Mouse (Mus musculus) heart, postnatal 25 days (tissue): ENCODE data around the gene Strip1. TPM values are rescaled to one million over a fixed set of nuclear protein-coding genes. Genes with fewer than 3 reads are reported as not detected.

Experiments used
- DNase-seq: peaks from one replicate; pipeline ENCODE4 v3.0.0; 2022; ENCODE audit warnings: low spot score
- intact Hi-C: fragments of 180-260 bp; cut with DNase I; formaldehyde crosslinking; loops from one replicate; pipeline ENCODE4 v1.15.1; 2025
- total RNA-seq, 2 experiments: library from RNA; stranded (reverse); gene quantifications; 2 replicates each; pipeline ENCODE4 v1.2.3; 2021

Strip1 gene
- total RNA-seq, 2 experiments from 2014 or later: 18.8 to 21.9 TPM

GRCm38 (mm10) chr3:107630682-107631522 is 592 bp downstream of the Strip1 start, which contains the start of gene Gm10961:
TSS of gene Gm10961 (plus strand) at chr3:107631322.
- DNase-seq: no peak
- intact Hi-C loops: loop anchor here (10.0 kb wide), 1 partner anchor 434 kb away; no protein-coding TSS in a partner anchor

- intact Hi-C loops: loop anchor here (10.0 kb wide), 1 partner anchor 125 kb away; no protein-coding TSS in a partner anchor
- no peak for DNase-seq
Observed at GRCm38 (mm10) chr3:107629411-107629810, 2.1 kb downstream of the Strip1 start.

DNA sequence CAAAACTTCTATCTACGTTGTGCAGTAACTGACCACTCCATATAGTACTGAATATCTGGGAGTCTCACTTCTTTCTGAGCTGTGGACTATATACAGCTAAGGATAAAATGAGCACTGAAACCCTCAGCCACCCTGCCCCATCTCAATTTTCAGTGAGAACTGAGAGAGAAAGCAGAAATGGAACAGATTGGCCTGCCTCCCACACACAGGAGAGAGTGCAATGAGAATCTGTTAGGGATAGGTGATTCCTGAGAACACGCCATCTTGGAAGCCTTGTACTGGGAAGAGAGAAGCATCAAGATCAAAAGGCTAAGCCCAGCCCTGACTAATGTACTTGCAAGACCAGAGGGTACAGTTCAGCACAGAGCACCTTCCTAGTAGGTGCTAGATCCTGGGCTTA is 2.9 kb downstream of the Strip1 start:
- intact Hi-C loops: loop anchor here (10.0 kb wide), 1 partner anchor 126 kb away; no protein-coding TSS in a partner anchor

DNA sequence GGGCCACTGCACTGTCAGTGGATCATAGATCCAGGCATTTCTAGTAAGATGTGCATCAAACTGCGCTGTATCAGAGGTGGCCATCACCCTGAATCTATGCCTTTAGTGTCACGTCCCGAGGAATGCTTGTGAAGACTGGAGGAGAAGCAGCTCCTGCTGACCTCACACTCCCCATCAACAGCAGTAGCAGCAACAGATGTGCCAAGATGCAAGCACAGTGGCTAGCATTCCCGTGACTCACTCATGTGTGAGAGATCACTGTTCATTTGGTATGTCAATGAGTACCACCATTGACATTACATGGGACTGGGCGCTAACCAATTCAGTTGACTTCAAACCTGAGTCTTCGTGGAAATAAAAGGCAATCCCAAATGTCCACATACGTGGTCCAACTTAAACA is 3.9 kb downstream of the Strip1 start:
- intact Hi-C loops: loop anchor here (10.0 kb wide), 1 partner anchor 127 kb away; no protein-coding TSS in a partner anchor
- no peak for DNase-seq

More for the DNA sequence above, 2.9 kb downstream of the Strip1 start:
- no peak for DNase-seq

DNA sequence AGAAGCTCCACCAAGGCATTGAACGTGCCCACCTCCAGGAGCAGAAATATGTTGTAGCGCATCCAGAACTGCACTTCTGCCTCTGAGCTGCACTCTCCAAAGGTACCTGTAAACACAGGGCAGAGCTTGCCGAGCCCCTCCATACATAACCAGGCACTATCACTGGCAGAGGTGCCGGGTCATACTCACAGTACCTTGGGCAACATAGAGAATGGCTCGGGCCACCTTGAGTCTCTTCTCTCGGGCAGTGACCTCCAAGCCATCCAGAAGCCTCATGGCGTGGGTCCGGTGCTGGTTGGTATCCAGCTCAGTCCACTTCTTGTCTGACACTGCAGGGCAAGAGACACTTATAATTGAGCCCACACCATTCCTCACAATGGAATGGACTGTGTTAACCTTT is 4.7 kb downstream of the Strip1 start:
- DNase-seq: no peak
- intact Hi-C loops: loop anchor here (10.0 kb wide), 1 partner anchor 128 kb away; no protein-coding TSS in a partner anchor

DNA sequence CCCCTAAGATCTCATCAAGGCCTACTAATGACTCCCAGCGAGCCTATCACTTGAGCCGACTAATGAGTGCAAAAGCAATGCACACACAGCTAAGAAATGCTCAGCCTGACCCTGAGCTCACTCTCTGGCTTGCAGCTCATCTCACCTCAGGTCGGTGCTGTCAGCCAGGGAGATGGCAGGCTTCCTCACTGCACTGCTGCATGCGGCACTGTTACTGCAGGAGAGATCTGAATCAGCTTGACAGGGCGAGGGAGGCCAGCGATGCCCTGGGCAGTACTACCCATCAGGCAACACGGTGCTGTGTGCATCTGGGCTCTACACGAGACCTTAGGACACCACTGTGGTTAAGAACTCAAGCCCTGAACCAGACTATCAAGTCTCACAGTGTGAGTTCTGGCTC is 6.0 kb downstream of the Strip1 start:
- intact Hi-C loops: loop anchor here (10.0 kb wide), 1 partner anchor 129 kb away; no protein-coding TSS in a partner anchor
- DNase-seq: no peak

DNA sequence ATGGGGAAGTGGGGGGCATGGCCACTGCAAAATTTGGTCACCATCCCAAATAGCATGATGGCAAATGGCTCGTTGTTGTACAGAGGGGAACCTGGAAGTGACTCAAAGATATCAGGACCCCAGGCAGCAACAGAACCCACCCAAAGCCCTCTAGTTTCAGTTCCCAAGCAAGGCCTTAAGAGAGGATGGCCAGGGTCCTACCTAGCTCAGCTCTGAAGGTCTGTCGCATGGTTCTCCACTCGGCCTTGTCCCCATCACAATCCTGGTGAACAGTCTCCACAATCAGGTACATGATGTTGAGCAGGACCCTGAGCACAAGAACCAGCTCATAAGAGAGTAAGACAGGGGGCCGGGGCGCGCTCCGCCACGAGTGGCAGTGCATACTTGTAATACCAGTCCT is 7.1 kb downstream of the Strip1 start:
- DNase-seq: no peak
- intact Hi-C loops: loop anchor here (10.0 kb wide), 1 partner anchor 130 kb away; no protein-coding TSS in a partner anchor

GRCm38 (mm10) chr3:107622537-107622936 is 9.0 kb downstream of the Strip1 start:
- intact Hi-C loops: loop anchor here (10.0 kb wide), 1 partner anchor 132 kb away; no protein-coding TSS in a partner anchor
- no peak for DNase-seq

GRCm38 (mm10) chr3:107621286-107622075 is 10.0 kb downstream of the Strip1 start:
- no peak for DNase-seq
- intact Hi-C loops: loop anchor here (10.0 kb wide), 1 partner anchor 133 kb away; no protein-coding TSS in a partner anchor

DNA sequence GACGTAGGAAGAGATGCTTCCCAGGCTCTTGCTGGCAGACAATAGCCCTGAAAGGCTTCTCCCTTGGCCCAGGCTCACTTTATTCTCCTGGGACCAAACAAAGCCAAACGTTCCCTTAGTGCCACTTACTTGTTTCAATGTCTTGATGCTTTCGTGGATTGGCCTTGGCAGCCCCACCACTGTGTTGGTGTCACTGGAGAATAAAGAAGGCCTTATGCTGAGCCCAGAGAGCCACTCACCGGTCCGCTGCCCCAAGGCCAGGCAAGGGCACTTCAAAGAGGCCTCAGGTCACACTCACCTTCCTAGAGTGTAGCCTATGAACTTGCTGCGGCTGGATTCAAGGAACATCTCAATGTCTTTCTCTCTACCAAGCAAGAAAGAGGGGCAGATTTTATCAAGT is 11.6 kb downstream of the Strip1 start:
- DNase-seq: no peak
- intact Hi-C loops: loop anchor here (10.0 kb wide), 1 partner anchor 135 kb away; no protein-coding TSS in a partner anchor

- DNase-seq: no peak
- intact Hi-C loops: no loop called here
Observed at GRCm38 (mm10) chr3:107617800-107618199, 13.7 kb downstream of the Strip1 start.

DNA sequence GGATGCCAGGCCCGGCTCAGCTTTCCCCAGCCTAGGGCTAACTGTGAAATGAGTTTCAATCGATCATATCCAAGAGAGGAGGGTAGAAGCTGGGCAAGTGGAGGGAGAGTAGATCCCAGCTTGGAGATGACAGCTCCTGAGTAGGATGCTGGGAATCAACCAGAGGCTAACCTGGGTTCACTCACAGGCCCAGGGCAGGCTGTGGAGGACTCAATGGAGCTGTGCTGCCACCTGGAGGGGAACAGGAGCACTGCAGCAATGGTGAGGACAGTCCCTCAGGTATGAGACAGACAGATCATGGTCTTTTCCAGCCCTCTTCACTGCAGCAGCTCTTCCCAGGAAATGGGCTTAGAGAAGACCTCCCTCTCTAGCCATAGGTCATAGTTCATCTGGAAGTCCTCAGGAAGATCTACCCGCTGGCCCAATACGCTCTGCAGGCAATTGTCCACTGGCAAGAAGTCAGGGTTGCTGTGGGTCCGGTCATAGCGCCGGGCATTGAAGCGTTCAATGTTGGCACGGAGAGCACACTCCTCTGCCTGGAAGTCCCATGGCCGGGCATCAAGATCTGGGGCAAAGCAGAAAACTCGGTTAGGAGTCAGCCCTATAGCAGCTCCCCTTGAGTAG is 18.5 kb downstream of the Strip1 start:
- DNase-seq: no peak
- intact Hi-C loops: loop anchor here (2.0 kb wide), 1 partner anchor 54 kb away; no protein-coding TSS in a partner anchor

DNA sequence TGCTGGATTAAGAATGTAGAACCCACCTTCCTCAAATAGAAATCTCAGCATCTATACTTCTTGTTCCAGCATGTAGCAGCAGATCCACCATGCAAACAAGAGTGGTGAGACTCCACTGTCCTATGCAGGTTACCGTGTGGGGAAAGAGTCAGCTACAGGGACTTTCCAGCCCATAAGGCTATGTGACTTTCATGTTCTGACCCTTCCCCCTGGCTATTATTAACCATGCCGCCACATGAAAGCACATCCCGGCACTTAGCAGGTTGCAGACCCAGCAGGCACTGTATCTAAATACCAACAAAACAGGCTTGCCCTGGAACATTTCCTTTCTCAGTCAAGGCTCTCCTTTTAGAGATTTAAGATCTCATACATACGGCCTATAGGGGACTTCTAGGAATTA is 20.1 kb downstream of the Strip1 start:
- intact Hi-C loops: no loop called here
- DNase-seq: no peak

DNA sequence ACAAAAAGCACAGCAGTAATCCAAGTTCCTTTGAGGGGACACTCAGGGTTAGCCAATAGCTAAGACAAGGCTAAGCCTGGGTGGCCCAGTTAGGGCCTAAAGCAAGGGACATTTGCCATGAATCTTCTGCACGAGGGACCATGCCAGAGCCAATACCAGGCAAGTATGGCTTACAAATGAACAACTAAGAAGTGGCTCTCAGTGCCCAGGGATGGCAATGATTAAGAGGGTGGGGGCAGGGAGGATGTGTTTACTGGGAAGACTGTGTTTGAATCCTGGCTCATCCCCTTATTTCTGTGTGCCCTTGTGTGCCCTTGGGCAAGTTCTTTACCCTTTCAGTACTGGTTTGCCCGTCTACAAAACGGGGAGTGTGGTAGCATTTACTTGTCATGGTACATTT is 22.1 kb downstream of the Strip1 start:
- intact Hi-C loops: loop anchor here (10.0 kb wide), 1 partner anchor 255 kb away; no protein-coding TSS in a partner anchor

GRCm38 (mm10) chr3:107608808-107609207 is 22.7 kb downstream of the Strip1 start:
- intact Hi-C loops: loop anchor here (10.0 kb wide), 1 partner anchor 256 kb away; no protein-coding TSS in a partner anchor
- no peak for DNase-seq

More for the DNA sequence above, 22.1 kb downstream of the Strip1 start:
- DNase-seq: no peak

DNA sequence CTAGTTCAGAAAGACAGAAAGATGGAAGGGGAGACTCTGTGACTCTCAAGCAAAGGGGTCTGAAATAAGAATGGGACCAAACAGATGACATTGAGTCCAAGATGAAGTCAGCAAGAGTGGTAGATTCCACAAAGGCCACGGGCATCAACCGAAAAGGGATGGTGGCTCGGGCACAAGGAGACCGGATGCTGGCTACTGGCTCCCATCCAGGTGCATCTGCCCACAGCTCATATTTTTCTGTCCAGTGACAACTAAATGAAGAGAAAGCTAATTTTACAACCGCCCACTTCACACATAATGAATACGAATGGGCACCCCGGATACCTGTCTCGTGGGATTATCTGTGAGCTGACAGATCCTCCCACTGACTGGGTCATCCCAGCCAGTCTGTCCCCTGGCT is 24.3 kb downstream of the Strip1 start:
- DNase-seq: no peak
- intact Hi-C loops: loop anchor here (10.0 kb wide), 1 partner anchor 258 kb away; no protein-coding TSS in a partner anchor

GRCm38 (mm10) chr3:107605304-107605703 is 26.2 kb downstream of the Strip1 start:
- intact Hi-C loops: loop anchor here (10.0 kb wide), 1 partner anchor 259 kb away; no protein-coding TSS in a partner anchor
- no peak for DNase-seq

GRCm38 (mm10) chr3:107600127-107600526 is 31.4 kb downstream of the Strip1 start:
- no peak for DNase-seq
- intact Hi-C loops: loop anchor here (10.0 kb wide), 1 partner anchor 265 kb away; no protein-coding TSS in a partner anchor
